Mouse (Mus musculus) brain, embryonic 14.5 days (tissue): ENCODE data around the gene Pmepa1.

Experiments
- CTCF ChIP-seq: fragments of 200-500 bp; IDR thresholded peaks from 2 replicates; pipeline ENCODE4 v1.5.1; 2012; ENCODE audit warnings: inconsistent platforms, mild to moderate bottlenecking, moderate library complexity, borderline replicate concordance; ENCODE audit not compliant: insufficient read depth, insufficient read length; ENCODE audit errors: extremely low read depth
- POLR2A ChIP-seq: fragments of 200-500 bp; IDR thresholded peaks from 2 replicates; pipeline ENCODE4 v1.6.1; 2012; ENCODE audit warnings: mild to moderate bottlenecking, inconsistent platforms, borderline replicate concordance; ENCODE audit not compliant: poor library complexity, insufficient read depth, insufficient read length, severe bottlenecking; ENCODE audit errors: extremely low read depth

DNA sequence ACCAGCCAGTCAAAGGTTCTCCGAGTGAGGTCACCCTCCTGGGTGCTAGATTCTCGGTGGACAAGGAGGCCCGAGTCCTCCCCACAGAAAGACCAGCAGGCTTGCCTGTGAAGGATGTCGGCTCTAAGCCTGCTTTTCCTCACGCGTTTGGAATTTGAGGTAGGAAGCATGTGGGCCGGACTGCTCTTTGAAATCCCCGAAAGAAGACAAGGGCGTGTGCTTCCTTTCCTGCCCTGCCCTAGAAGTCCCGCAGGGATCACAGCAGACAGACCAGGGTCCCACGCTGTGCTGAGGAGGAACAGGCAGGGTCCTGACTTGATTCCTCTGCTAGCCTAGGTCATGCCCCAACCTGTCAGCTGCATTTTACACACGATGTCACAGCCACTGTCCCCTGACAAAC is 28.7 kb upstream of the Pmepa1 start:
- TF ChIP-seq CTCF (no peak), POLR2A (no peak)
